ENCODE assay signal across 22 mouse cellular contexts in genomic region chr17:10405906-10406305, GRCm38 (mm10).
A peak's percentile ranks its signal among the peaks of the same experiment; 100 is the strongest.
DNase-seq lines count a peak whose midpoint lies in the region; ATAC-seq and TF ChIP-seq lines count a peak whose summit lies in the region.
"Had no signal": no experiment of that assay in that cellular context is flagged by ENCODE, and none has a peak within 500 bp of the region (broad histone marks: within the 10 kb centered on the region; RNA-seq: fewer than 3 reads in every experiment).

No protein-coding gene starts in this region.

- H3K9ac ChIP-seq in heart, postnatal 0 days (replicated peaks; ENCODE audit: low read depth, low read length) = no peak overlapping the region
- H3K9ac ChIP-seq in forebrain, embryonic 13.5 days = no peak overlapping the region
- H3K9ac ChIP-seq: embryonic facial prominence, embryonic 15.5 days; neural tube, embryonic 12.5 days had no signal

- H3K27me3 ChIP-seq in heart, postnatal 0 days (ENCODE audit: control insufficient read depth, insufficient read depth, low read length) = no peaks in the 10 kb centered on the region
- H3K27me3 ChIP-seq in E14TG2a.4 (ENCODE audit: insufficient read depth, low read length) = peaks cover 3% of the 10 kb centered on the region
- H3K27me3 ChIP-seq in forebrain, embryonic 13.5 days = no peaks in the 10 kb centered on the region
- H3K27me3 ChIP-seq: embryonic facial prominence, embryonic 15.5 days; neural tube, embryonic 12.5 days had no signal

- H3K4me1 ChIP-seq in heart, postnatal 0 days (ENCODE audit: control insufficient read depth, insufficient read depth) = peaks cover 13% of the 10 kb centered on the region
- H3K4me1 ChIP-seq in E14TG2a.4 (replicated peaks; ENCODE audit: low read depth, low read length) = peaks cover 54% of the 10 kb centered on the region
- peaks cover 28% of the 10 kb centered on the region for H3K4me1 ChIP-seq in forebrain, embryonic 13.5 days

- no peak for ATAC-seq in heart, postnatal 0 days (ENCODE audit: insufficient read depth, low read depth)
- ATAC-seq in forebrain, embryonic 13.5 days = no peak
- no peak for ATAC-seq in monocyte, adult 5-6 weeks (replicated peaks; ENCODE audit: insufficient number of reproducible peaks, low FRiP score, low TSS enrichment, poor library complexity, severe bottlenecking)
- ATAC-seq: inflammation-experienced regulatory T-cells, adult 6 months had no signal

- intact Hi-C loops in heart, postnatal 36 days (cut with DNase I) = no loop called here

- no peak overlapping the region for H3K4me3 ChIP-seq in heart, postnatal 0 days (ENCODE audit: low read depth, low read length)
- peak overlapping the region; percentile 20; the same call in 1 of the 2 replicates for H3K4me3 ChIP-seq in E14TG2a.4 (replicated peaks; ENCODE audit: low read length)
- H3K4me3 ChIP-seq in forebrain, embryonic 13.5 days = no peak overlapping the region
- H3K4me3 ChIP-seq: embryonic facial prominence, embryonic 15.5 days; neural tube, embryonic 12.5 days had no signal

- H3K4me2 ChIP-seq in heart, postnatal 0 days (ENCODE audit: low read depth, low read length) = no peak overlapping the region
- H3K4me2 ChIP-seq in forebrain, embryonic 13.5 days = peak overlapping the region; percentile 43
- H3K4me2 ChIP-seq: embryonic facial prominence, embryonic 15.5 days; neural tube, embryonic 12.5 days had no signal

- H3K9me3 ChIP-seq in heart, postnatal 0 days (replicated peaks; ENCODE audit: control insufficient read depth, low read length) = no peaks in the 10 kb centered on the region
- H3K9me3 ChIP-seq in E14TG2a.4 (ENCODE audit: low read length) = 0 out of 2 replicates have a peak, but pooled peaks cover 3% of the 10 kb centered on the region
- no peaks in the 10 kb centered on the region for H3K9me3 ChIP-seq in forebrain, embryonic 13.5 days (replicated peaks)
- H3K9me3 ChIP-seq: embryonic facial prominence, embryonic 15.5 days; neural tube, embryonic 12.5 days had no signal

- 78% methylated on average over 7 of the region's 7 CpGs for WGBS in heart, postnatal 0 days
- WGBS in forebrain, embryonic 13.5 days = 6% methylated on average over 7 of the region's 7 CpGs

- 0 out of 2 replicates have a peak overlapping the region, but pooled peaks have one; percentile 10 for H3K27ac ChIP-seq in heart, postnatal 0 days (ENCODE audit: low read depth)
- H3K27ac ChIP-seq in forebrain, embryonic 13.5 days = no peak overlapping the region
- H3K27ac ChIP-seq: embryonic facial prominence, embryonic 15.5 days; neural tube, embryonic 12.5 days had no signal

- no peak for TF ChIP-seq CTCF in heart, postnatal 0 days (IDR thresholded peaks at IDR 0.05; ENCODE audit: low read depth)
- TF ChIP-seq CTCF in E14TG2a.4 (conservative IDR thresholded peaks at IDR 0.05; ENCODE audit: low read length) = no peak

- no peak for DNase-seq in heart, postnatal 0 days (ENCODE audit: low spot score)
- DNase-seq in heart, postnatal 36 days = no peak
- DNase-seq in ES-CJ7 (ENCODE audit: low read depth, low spot score) = peak; percentile 61
- no peak for DNase-seq in adipocyte (ENCODE audit: low spot score)
- DNase-seq in urinary bladder, postnatal 36 days (ENCODE audit: low spot score in 2 of 2) = no peak
- DNase-seq: adrenal gland, adult 8-10 months; cerebellum, adult 18-20 months; gastrocnemius, postnatal 25 days; heart, postnatal 4 days; kidney, adult 9 months; kidney, postnatal 36 days; left cerebral cortex, postnatal 4 days; lung, adult 2 months; lung, postnatal 36 days; right cerebral cortex, postnatal 4 days; thymus, postnatal 4 days had no signal

- TF ChIP-seq EP300 in heart, postnatal 0 days (IDR thresholded peaks at IDR 0.05; ENCODE audit: low read depth) = no peak

- H3K36me3 ChIP-seq in heart, postnatal 0 days (replicated peaks; ENCODE audit: control insufficient read depth, insufficient read depth, low read length) = no peaks in the 10 kb centered on the region
- no peaks in the 10 kb centered on the region for H3K36me3 ChIP-seq in E14TG2a.4 (ENCODE audit: insufficient read depth, low read length)
- H3K36me3 ChIP-seq in forebrain, embryonic 13.5 days (ENCODE audit: poor library complexity, severe bottlenecking) = no peaks in the 10 kb centered on the region
- H3K36me3 ChIP-seq: embryonic facial prominence, embryonic 15.5 days; neural tube, embryonic 12.5 days had no signal
